Mouse (Mus musculus) thymus, adult 2 months (tissue): ENCODE data around the gene Nptn.

Experiments
- CTCF ChIP-seq: fragments of 200-500 bp; IDR thresholded peaks from 2 replicates; pipeline ENCODE4 v1.5.1; 2012; ENCODE audit warnings: mild to moderate bottlenecking, control low read depth, low read length, moderate library complexity, borderline replicate concordance; ENCODE audit not compliant: control insufficient read depth, poor library complexity, insufficient read depth; ENCODE audit errors: extremely low read depth
- POLR2A ChIP-seq: fragments of 200-500 bp; IDR thresholded peaks from 2 replicates; pipeline ENCODE4 v1.6.1; 2012; ENCODE audit warnings: mild to moderate bottlenecking, low read length, control low read depth, moderate library complexity; ENCODE audit not compliant: control insufficient read depth, poor library complexity, insufficient read depth; ENCODE audit errors: extremely low read depth

GRCm38 (mm10) chr9:58662791-58663190 lies 80.8 kb downstream of the Nptn start:
- no peak for TF ChIP-seq CTCF
- TF ChIP-seq POLR2A = no peak
